Mouse (Mus musculus) adrenal gland, adult 2 months (tissue): Measurements from ENCODE around the gene Lmo1. TPM values are rescaled to one million over a fixed set of nuclear protein-coding genes. Genes with fewer than 3 reads are reported as not detected.

Source experiments
- DNase-seq: peaks from one replicate; pipeline ENCODE4 v3.0.0; 2021
- long read RNA-seq: library from polyadenylated mRNA; stranded (forward); transcript quantifications from one replicate; pipeline ENCODE4 v2.0.0, GENCODE M21; 2021
- polyA plus RNA-seq: library from polyadenylated mRNA; depleted of rRNA; stranded (reverse); fragments of >200 nt; gene quantifications from 2 replicates; pipeline ENCODE4 v1.2.3, GENCODE M21; 2012; rRNA removed
- total RNA-seq, 2 experiments: library from RNA; stranded (reverse); gene quantifications; 2 replicates each; pipeline ENCODE4 v1.2.3; 2021

Lmo1 gene
- total RNA-seq (1 to 10 TPM; 4.9 to 9.0 TPM), polyA plus RNA-seq (12.1 and 29.5 TPM in 2 replicates)
- long read RNA-seq, transcript Lmo1-202 (4 exons, 912 nt): major isoform, 5 of 8 reads
- long read RNA-seq, partial matches to known transcripts: 0 of 8 reads
- long read RNA-seq, other reads (novel, unspliced or antisense): 1 of 8 reads

DNA sequence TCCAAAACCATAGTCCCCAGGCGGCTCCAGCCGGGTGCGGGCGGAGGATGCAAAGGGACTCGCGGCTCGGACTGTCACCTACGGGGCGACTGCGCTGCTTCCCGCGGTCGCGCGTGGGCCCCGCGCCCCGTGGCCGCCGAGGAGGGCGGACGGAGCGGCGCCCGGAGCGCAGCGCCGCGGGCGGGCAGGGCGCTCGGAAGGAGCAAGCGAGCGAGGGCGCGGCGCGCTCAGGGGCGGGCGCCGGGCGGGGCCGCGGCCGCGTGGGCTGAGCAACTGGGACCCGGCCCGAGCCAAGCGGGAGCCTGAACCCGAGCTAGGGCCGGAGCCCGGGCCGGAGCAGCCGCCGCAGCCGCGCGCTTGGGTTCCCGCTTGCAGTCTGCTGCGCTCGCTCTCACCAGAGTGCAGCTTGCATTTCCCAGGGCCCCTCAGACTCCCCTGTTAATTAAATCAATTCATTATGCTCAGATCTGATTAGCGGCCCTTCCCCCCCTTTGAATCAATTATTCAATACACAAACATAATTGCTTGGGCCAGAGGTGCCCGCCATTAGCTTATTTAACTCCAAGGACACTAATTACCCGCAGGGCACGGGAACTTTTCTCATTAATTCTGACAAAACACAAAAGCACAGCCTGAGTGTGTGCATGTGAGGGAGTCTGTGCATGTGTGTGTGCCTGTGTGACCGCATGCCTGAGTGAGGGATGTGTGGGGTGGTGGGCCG is at the start of gene Lmo1:
Gene Lmo1, minus strand, starts transcription at position 259 of the 721 bp plus-strand sequence.
- peak; percentile 72 for DNase-seq

DNA sequence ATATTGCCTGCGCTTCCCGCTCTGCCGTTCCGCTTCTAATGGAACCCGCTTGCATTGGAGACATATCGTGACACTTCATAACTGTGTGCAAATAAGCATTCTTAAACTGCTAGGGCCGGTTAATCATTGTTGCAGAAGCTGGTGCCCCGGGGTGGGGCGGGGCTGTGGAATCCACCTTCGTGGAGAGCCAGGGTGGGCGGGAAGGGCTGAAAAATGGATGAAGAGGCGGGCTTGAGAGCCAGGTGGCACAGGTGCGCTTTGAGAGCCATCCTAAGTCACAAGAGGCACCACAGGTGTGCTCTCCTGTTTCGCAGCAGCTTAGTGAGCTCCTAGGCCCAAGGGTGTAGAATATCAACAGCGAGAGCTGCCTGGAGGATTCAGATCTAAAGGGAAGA is 46.7 kb upstream of the Lmo1 start:
- DNase-seq: no peak

DNA sequence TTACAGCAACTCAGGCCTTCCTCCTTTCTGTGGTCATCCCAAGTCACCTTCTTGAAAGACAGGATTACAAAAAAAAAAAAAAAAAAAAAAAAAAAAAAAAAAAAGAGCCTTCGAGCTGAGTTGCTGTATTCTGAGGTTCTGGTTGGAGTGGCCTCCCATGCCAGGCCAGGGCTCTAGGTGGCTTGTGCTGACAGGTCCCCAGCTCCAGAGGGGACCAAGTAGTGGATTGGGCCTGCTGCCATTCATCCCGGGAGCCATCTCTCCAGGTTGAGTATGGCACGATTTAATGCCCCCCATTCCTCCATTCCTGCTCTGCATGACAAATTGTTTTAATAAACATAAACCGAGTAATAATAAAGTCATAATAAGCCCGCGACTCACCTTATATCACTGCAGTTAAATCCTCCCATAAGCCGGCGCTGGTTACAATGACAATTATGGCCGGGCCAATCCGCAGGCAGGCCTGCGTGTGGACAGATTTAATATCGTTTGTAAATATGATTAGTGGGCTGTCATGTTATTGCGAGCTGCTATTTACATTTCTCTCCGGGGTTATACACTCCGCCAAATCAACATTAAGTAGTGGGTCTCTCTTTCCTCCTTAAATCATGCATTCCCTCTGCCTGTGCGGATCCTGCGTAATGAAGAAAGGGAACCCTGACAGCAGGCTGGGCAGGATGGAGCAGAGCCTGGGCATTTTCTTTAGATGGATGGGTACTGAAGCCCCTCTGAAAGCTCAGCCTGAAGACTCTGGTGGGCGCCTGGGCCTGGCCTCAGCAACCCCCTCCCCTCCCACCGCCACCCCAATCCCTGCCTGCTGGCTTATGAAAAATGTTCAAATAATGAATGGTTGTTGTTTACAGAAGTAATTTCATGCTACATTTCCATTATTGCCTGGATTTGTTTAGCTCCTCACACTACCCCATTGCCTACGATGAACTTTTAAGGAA is 46.0 kb upstream of the Lmo1 start:
- DNase-seq: no peak

DNA sequence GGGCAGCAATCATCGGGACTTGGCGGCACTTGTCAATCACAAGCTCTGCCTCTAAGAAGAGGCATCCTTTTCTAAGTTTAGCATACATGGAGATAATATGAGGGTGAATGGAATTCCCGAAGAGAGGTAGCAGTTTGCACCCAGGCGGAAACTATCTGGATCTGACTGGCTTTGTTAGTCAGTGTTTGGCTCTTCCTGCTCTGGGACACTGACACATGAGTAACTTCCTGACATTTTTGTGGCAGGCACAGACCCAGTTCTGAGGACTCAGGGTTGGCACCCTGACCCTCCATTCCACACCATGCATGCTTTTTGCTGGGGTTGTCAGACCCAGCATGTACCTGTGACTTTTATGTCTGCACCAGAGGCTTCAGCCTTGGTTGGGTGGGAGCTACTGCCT is 45.0 kb upstream of the Lmo1 start:
- DNase-seq: no peak

DNA sequence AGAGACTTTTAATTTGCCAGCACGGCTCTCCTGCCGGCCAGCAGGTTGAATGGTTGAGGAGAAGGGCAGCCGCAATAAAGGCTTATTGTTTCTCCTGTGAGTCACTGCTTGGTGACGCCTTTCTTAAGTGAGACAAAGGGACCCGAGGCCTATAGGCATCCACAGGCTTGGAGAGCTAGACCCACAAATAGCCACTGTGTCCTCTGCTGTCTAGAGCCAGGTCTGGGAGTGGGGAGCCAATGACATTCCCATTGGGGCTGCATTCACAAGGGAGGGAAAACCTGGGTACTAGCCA is 43.9 kb upstream of the Lmo1 start:
- no peak for DNase-seq

DNA sequence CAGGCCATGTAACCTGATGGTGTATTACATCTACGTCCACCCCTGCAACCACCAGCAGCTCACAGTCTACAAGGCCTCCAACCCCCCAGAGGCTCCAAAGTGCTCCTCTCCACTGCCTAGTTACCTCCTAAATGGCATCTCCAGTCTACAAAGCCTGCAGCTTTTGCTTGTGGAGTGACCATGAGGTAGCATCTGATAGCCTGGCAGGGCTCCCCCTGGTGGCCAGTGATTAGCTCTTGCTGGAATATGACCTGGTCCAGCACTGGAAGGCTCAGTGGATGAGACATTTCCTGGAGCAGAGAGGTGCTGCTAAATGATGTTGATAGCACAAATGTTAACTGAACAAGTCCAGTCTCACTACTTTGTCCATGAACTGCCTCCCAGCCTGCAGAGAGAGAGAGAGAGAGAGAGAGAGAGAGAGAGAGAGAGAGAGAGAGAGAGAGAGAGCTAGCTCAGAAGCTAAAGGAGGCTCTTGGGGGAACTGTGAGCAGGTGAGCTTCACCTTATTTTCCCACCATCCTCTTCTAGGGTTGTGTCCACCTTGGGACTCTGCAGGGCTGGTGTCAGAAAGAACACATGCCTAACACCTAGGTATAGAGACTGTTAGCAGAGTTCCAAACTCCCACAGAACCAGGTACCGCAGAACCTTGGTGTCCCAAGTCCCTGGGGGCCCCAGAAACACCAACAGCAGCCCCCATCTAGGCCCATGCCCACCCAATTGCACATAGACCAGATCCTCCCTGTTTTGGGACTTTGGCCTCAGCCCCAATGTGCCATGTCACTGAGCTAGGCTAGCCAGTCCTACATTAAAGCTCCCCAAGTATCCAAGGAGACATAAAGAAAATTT is 43.3 kb upstream of the Lmo1 start:
- peak; percentile 79 for DNase-seq

DNA sequence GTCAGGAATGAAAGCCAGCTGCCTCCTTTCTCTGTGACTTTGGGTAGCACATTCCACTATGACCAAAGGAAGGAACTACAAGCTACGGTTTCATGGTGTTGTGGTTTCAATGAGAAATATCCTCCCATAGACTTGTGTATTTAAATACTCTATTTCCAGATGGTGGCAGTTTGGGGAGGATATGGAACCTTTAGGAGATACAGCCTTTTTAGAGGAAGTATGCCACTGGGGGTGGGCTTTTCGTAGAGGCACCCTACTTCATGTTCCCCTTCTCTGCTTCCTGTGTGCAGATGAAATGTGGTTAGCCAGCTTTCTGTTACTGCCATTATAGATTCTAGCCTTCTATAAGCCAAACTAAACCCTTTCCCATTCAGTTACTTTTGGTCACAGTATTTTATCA is 34.8 kb upstream of the Lmo1 start:
- DNase-seq: no peak

DNA sequence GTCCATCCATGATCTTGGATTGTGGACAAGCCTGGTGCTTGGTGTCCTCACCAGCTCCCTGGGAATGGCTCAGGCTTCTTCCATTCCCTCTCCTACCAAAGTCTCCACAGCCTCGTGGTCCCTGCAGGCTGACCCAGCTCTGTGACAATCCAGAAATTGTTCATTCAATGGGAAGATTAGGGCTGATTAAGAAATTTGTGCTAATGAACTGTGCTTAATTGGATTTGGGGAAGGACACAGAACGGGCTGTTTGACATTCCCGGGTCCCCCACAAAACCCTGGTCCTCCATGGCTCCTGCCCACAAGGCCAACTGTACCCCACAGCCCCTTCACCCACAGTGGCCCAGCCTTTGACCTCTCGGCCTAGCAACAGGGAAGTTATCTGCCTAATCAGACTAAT is 32.8 kb upstream of the Lmo1 start:
- no peak for DNase-seq

DNA sequence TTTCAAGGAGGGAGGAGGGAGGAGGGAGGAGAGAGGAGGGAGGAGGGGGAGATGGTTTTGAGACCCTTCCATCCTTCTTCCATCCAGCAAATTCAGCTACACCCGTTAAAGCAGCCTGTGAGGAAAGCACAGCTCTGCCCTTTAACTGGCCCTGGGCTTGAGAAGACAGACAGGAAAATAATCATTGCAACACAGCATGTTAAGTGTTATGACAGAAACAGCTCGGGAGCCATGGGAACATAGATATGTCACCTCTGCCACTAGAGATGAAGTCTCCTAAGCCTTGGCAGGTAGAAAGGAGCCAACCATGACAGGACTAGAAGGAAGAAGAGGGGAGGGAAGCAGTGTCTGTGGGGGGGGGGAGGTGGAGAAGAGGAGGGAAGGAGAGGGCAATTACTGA is 31.4 kb upstream of the Lmo1 start:
- no peak for DNase-seq

DNA sequence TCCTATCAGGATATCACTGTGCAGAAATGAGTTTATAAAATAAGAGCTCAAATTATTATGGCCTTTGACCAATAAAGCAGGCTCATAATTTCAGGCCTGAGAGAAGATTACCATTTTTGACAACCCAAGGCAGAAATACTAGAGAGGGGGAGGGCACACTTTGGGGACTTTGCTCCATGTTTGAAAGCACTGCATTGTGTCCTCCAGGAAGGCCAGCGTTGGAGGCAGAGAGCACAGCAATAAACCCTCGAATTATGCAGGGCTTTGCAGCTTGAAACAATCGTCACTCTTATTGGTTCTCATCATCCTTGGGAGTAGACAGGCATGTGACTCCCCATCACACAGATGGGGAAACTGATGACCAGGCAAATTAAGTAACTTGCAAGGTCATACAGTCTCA is 28.1 kb upstream of the Lmo1 start:
- DNase-seq: no peak

DNA sequence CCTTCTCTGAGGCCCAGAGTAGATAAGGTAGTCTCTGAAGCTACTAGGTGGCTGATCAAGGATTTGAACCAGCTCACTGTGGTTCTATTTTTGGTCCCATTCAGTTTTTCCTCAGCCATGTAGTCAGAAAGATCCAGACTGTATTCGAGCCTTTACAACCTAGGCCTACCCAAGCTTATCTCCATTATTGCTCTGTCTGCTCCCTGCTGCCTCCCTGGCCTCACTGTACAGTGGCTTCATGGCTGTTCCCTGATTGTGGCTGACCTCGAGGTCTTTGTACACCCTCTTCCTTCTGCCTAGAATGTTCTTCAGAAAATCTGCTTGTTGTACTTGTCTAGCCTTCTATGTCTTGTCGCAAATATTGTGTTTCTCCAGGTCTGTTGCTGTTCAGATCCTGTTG is 25.6 kb upstream of the Lmo1 start:
- no peak for DNase-seq

DNA sequence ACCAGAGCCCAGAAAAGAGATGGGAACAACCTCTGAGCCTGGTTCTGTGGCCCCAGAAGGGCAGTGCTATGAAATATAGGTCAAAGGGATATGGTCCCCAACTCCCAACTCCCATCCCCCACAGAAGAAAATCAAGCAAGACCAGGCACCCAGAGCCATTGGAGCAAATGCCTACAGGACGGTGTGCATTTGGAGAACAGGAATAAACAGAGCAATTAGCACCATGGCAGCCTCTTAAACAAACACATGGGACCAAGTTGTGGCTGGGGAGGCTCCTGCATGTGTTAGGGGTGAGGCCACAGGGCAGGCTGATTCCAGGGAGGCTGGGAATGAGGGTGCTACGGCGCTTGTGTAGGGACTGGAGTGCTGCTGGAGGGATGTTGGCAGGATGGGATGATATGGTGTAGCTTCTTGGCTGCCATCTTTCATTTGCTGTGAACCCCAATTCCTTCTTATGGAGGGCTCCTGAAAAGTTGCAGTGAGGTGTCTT is 22.2 kb upstream of the Lmo1 start:
- no peak for DNase-seq

DNA sequence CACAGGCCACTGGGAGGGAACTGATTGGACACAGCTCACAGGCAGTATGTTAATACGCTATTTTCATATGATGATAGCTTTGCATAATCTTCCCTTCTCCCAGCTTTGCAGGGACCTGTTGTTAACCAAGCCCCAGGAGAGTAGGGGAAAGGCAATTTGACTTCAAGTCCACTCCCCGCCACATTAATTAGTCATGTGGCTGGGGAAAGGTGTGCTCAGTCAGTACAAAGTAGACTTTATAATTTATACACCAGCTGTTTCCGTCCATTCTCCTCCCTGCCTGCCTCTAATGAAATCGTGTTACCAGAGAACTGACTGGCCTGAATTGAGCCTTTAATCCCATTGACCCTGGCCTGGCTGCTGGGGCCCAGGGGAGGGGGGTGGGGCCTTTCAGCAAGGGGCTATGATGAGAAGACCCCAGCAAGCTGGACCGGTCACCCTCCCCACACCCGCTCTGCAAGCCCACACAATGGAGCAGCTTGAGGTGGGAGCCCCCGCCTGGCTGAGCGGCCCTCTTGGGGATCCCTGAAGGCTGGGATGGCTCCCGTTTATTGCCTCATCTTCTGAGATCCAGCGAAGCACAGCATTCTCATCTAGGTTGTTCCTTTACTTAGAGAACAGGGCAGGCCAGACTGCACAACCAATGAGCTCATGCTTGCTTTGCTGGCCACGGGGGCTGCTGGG is 21.5 kb upstream of the Lmo1 start:
- no peak for DNase-seq

DNA sequence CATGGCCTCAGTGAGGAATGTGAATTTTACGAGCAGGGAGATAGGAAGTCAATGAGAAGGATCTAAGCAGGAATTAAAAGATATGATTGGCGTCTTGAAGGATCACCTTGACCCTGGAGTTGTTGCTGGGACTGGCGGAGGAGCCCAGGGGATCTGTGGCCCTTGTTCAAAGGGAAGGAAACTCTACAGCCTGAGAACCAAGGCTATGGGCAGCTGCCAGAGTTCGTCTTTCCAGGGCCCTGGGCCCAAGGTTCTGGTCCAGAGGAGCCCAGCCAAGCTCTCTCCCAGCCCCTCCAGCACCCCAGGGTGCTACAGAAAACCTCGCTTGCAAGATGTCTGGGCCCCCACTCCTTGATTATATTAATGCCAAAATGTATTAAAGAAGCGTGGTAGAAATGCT is 21.0 kb upstream of the Lmo1 start:
- peak; percentile 32 for DNase-seq

DNA sequence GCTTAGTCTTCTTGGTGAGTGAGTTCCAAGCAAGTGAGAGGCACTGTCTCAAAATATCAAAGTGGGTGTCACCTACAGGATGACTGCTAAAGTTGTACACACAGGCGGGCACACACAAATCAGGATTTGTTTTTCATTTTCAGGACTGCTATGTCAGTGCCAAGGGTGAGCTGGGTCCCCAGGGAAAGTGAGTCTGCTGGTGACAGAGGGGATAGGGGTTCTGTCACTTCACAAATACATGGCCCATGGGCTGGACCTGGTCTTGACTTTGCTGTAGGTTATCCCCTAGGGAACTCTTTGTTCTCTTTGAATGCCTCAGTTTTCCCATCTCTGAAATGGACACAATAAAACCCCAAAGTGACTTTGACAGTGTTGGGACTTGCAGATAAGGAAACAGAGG is 19.8 kb upstream of the Lmo1 start:
- DNase-seq: no peak

DNA sequence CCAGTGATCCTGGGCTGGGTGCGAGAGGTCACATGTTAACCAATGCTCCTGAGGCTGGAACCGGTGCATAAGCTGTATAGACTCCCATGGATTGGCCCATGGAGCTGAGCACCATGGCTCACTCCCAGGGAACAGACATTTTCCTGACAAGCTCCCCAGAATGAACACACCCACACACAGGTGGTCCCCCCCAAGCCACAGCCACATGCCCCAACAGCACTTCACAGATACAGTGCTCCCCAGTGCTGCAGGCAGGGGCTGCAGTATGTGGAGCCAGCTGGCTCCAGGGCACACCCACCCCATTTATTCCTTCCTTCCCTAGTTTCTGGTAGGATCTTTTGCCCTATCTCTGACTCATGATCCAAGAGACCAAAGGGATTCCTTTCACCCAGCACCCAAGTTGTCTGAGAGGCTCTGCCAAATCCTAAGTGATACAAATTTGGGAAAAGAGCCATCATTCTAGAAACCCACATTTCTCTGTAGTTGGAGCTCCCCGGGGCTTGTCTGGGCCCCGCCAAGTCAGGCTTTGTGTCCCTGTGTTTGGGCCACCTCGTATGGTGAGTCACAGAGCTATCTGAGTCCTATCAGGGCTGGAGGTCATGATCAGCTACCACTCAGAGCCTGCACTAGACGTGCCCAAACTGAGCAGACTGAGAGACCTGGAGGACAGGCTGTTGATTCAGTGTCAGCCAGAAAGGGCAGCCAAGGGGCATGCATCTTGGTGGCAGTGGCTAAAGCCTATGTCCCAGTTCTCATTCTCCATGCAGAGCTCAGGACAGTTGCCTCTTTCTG is 12.4 kb upstream of the Lmo1 start:
- DNase-seq: peak; percentile 82

DNA sequence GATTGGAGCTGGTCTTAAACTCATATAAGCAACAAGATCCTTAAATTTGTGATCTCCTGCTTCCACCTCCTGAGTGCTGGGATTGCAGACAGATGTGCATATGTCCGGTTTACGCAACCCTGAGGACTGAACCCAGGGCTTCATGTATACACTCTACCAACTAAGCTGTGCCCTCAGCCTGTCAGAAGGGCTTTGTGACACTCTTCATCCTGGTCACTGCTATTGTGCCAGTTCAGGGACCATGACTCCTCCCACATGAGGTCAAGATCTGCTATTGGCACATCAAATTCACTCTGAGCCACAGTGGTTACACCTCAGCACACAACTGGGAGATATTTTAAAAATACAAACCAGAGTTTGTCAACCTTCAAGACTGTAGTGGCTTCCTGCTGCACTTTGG is 11.0 kb upstream of the Lmo1 start:
- DNase-seq: peak; percentile 25

DNA sequence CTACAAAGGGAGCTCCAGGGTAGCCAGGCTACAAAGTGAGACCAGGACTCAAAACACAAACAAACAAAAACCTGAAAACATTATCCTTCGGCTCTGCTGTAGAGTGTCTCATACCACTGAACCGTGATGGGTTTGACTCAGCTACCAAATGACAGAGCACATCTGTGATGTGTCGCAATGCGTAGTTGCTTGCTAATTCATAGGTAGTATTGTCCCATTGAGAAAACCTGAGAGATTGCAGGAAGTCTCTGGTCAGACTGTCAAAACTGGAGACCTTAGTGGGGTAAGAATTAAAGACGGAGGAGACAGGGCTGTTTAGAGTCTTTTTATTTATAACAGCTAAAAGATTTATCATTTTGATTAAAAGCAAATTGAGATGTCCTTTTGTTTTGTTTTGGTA is 10.6 kb upstream of the Lmo1 start:
- no peak for DNase-seq

DNA sequence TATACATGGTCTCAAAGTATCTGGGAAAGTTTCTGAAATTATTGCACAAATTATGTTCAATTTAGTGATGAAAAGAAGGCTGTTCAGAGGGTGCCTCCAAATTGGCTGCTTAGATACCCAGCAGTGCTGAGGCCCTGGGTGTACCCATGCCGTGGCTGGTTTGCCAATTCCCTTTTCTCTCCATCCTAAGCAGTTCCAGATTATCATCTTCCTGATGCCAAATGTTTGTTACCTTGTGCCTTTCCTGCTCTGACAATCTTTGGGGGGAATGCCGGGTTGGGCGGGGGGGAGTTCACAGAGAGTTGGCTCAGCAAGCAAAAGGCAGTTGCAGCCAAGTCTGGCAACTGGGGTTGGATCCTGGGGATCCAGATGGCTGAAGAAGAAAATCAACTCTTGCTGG is 1.7 kb upstream of the Lmo1 start:
- no peak for DNase-seq
